Mouse (Mus musculus) kidney, adult 10 weeks (tissue): ENCODE measurements around the gene Tmem89. TPM values are rescaled to one million over a fixed set of nuclear protein-coding genes. Genes with fewer than 3 reads are reported as not detected.

Experiments
- polyA plus RNA-seq: library from polyadenylated mRNA; stranded (reverse); fragments of 350-450 nt; fragmentation: Illumina TruSeq; extraction: RNeasy Lipid Tissue Mini Kit (QIAGEN cat#74804); gene quantifications from one replicate; pipeline ENCODE4 v1.2.3, GENCODE M21; 2014; ENCODE audit warnings: low read depth, low replicate concordance

The Tmem89 gene
- not detected for polyA plus RNA-seq

GRCm38 (mm10) chr9:108914491-108914890 lies at the start of gene Tmem89:
Gene Tmem89 (plus strand): TSS chr9:108914619.

GRCm38 (mm10) chr9:108936418-108937364 lies 22.3 kb downstream of the Tmem89 start, which contains the start of gene Uqcrc1:
Gene Uqcrc1 (plus strand): TSS chr9:108936633.

GRCm38 (mm10) chr9:108953081-108953636 lies 38.7 kb downstream of the Tmem89 start, which contains the start of gene Col7a1:
Gene Col7a1 (plus strand): TSS chr9:108953586.

Other genes with a start within 250 kb of the Tmem89 start
- 110 TPM for gene Prkar2a, start 225.3 kb upstream of the Tmem89 start, polyA plus RNA-seq
- gene Ip6k2, start 130.8 kb upstream of the Tmem89 start, polyA plus RNA-seq = 123 TPM
- 0.16 TPM for gene Nckipsd, start 106.3 kb upstream of the Tmem89 start, polyA plus RNA-seq
- not detected for gene Celsr3, start 88.3 kb upstream of the Tmem89 start, polyA plus RNA-seq
- gene Slc26a6, start 61.3 kb upstream of the Tmem89 start, polyA plus RNA-seq = 0.40 TPM
- gene Uqcrc1, start 22.0 kb downstream of the Tmem89 start, polyA plus RNA-seq = 108 TPM
- not detected for gene Col7a1, start 39.0 kb downstream of the Tmem89 start, polyA plus RNA-seq
- gene Ucn2, start 71.4 kb downstream of the Tmem89 start, polyA plus RNA-seq = not detected
- gene Pfkfb4, start 77.2 kb downstream of the Tmem89 start, polyA plus RNA-seq = 0.12 TPM
- gene Shisa5, start 123.9 kb downstream of the Tmem89 start, polyA plus RNA-seq = 22.6 TPM
- not detected for gene Trex1, start 145.1 kb downstream of the Tmem89 start, polyA plus RNA-seq
- gene Atrip, start 159.5 kb downstream of the Tmem89 start, polyA plus RNA-seq = 5.9 TPM
- 2.2 TPM for gene Ccdc51, start 167.9 kb downstream of the Tmem89 start, polyA plus RNA-seq
- 539 TPM for gene Tma7, start 168.0 kb downstream of the Tmem89 start, polyA plus RNA-seq
- 1.0 TPM for gene Plxnb1, start 180.8 kb downstream of the Tmem89 start, polyA plus RNA-seq
- not detected for gene Fbxw21, start 247.4 kb downstream of the Tmem89 start, polyA plus RNA-seq